Mouse (Mus musculus): ENCODE results near the gene Dcaf10. TPM values are rescaled to one million over a fixed set of nuclear protein-coding genes. Genes with fewer than 3 reads are reported as not detected.

Gene Dcaf10
- polyA plus RNA-seq, 1 experiment from 2014 or later = 15.6 TPM

- whole genome bisulfite sequencing = 86% methylated on average over 7 of the region's 7 CpGs
- no peaks in the 10 kb centered on the region for H3K9me3 ChIP-seq (replicated peaks; ENCODE audit: control insufficient read depth, low read length)
- no peak for ATAC-seq (replicated peaks; ENCODE audit: insufficient number of reproducible peaks, low FRiP score, low TSS enrichment, low read depth)
Observed at GRCm38 (mm10) chr4:45331139-45331538, 10.8 kb upstream of the Dcaf10 start.

GRCm38 (mm10) chr4:45332466-45332865 lies 9.4 kb upstream of the Dcaf10 start:
- Histone ChIP-seq H3K9ac (replicated peaks; ENCODE audit: low read length) (no peak overlapping the region), H3K4me1 (ENCODE audit: control insufficient read depth, insufficient read depth, low read length) (no peaks in the 10 kb centered on the region), H3K27me3 (ENCODE audit: control insufficient read depth, insufficient read depth, low read length) (no peaks in the 10 kb centered on the region), H3K4me3 (ENCODE audit: low read depth, low read length) (no peak overlapping the region), H3K27ac (replicated peaks; ENCODE audit: low read depth, low read length) (no peak overlapping the region), H3K9me3 (replicated peaks; ENCODE audit: control insufficient read depth, low read length) (no peaks in the 10 kb centered on the region), H3K4me2 (ENCODE audit: low read depth, low read length) (no peak overlapping the region), H3K36me3 (replicated peaks; ENCODE audit: control insufficient read depth, insufficient read depth, low read depth, low read length) (no peaks in the 10 kb centered on the region)
- ATAC-seq (replicated peaks; ENCODE audit: insufficient number of reproducible peaks, low FRiP score, low TSS enrichment, low read depth) = no peak
- 74% methylated on average over 3 of the region's 3 CpGs for WGBS
- no peak for DNase-seq (ENCODE audit: low spot score)

More at GRCm38 (mm10) chr4:45331139-45331538, 10.8 kb upstream of the Dcaf10 start:
- H3K4me1 ChIP-seq (ENCODE audit: control insufficient read depth, insufficient read depth, low read length) = no peaks in the 10 kb centered on the region
- no peak overlapping the region for H3K4me2 ChIP-seq (ENCODE audit: low read depth, low read length)
- H3K4me3 ChIP-seq (ENCODE audit: low read depth, low read length) = no peak overlapping the region
- H3K27me3 ChIP-seq (ENCODE audit: control insufficient read depth, insufficient read depth, low read length) = no peaks in the 10 kb centered on the region
- H3K9ac ChIP-seq (replicated peaks; ENCODE audit: low read length) = no peak overlapping the region
- H3K27ac ChIP-seq (replicated peaks; ENCODE audit: low read depth, low read length) = no peak overlapping the region
- DNase-seq (ENCODE audit: low spot score) = no peak
- H3K36me3 ChIP-seq (replicated peaks; ENCODE audit: control insufficient read depth, insufficient read depth, low read depth, low read length) = no peaks in the 10 kb centered on the region

GRCm38 (mm10) chr4:45341226-45341625 lies 675 bp upstream of the Dcaf10 start:
- no peak overlapping the region; the same call in 1 of the 2 replicates for H3K9ac ChIP-seq (replicated peaks; ENCODE audit: low read length)
- H3K4me1 ChIP-seq (ENCODE audit: control insufficient read depth, insufficient read depth, low read length) = no peaks in the 10 kb centered on the region
- H3K36me3 ChIP-seq (replicated peaks; ENCODE audit: control insufficient read depth, insufficient read depth, low read depth, low read length) = no peaks in the 10 kb centered on the region
- no peak overlapping the region for H3K27ac ChIP-seq (replicated peaks; ENCODE audit: low read depth, low read length)
- H3K4me2 ChIP-seq (ENCODE audit: low read depth, low read length) = no peak overlapping the region; the same call in 1 of the 2 replicates
- WGBS = 58% methylated on average over 9 of the region's 9 CpGs
- H3K4me3 ChIP-seq (ENCODE audit: low read depth, low read length) = no peak overlapping the region
- H3K27me3 ChIP-seq (ENCODE audit: control insufficient read depth, insufficient read depth, low read length) = no peaks in the 10 kb centered on the region
- DNase-seq (ENCODE audit: low spot score) = no peak
- no peak for ATAC-seq (replicated peaks; ENCODE audit: insufficient number of reproducible peaks, low FRiP score, low TSS enrichment, low read depth)
- H3K9me3 ChIP-seq (replicated peaks; ENCODE audit: control insufficient read depth, low read length) = no peaks in the 10 kb centered on the region

- Histone ChIP-seq H3K27me3 (ENCODE audit: control insufficient read depth, insufficient read depth, low read length) (no peaks in the 10 kb centered on the region), H3K4me1 (ENCODE audit: control insufficient read depth, insufficient read depth, low read length) (no peaks in the 10 kb centered on the region), H3K36me3 (replicated peaks; ENCODE audit: control insufficient read depth, insufficient read depth, low read depth, low read length) (no peaks in the 10 kb centered on the region), H3K9me3 (replicated peaks; ENCODE audit: control insufficient read depth, low read length) (no peaks in the 10 kb centered on the region), H3K4me3 (ENCODE audit: low read depth, low read length) (peak within 1 kb of the TSS; percentile 98), H3K4me2 (ENCODE audit: low read depth, low read length) (peak within 1 kb of the TSS; percentile 86), H3K27ac (replicated peaks; ENCODE audit: low read depth, low read length) (peak within 1 kb of the TSS; percentile 89), H3K9ac (replicated peaks; ENCODE audit: low read length) (peak within 1 kb of the TSS; percentile 93)
- DNase-seq (ENCODE audit: low spot score) = peak; percentile 41
- ATAC-seq (replicated peaks; ENCODE audit: insufficient number of reproducible peaks, low FRiP score, low TSS enrichment, low read depth) = peak; percentile 80
- WGBS = under 1% methylated on average over 73 of the region's 76 CpGs
Observed at GRCm38 (mm10) chr4:45342286-45343155, 620 bp downstream of the Dcaf10 start, which contains the start of gene Exosc3. Gene Exosc3, minus strand, starts transcription at chr4:45342732.

- no peak overlapping the region for H3K27ac ChIP-seq (replicated peaks; ENCODE audit: low read depth, low read length)
Observed at GRCm38 (mm10) chr4:45356653-45357052, 14.8 kb downstream of the Dcaf10 start.

GRCm38 (mm10) chr4:45371261-45371660 lies 29.4 kb downstream of the Dcaf10 start:
- no peaks in the 10 kb centered on the region for H3K4me1 ChIP-seq (ENCODE audit: control insufficient read depth, insufficient read depth, low read length)
- no peaks in the 10 kb centered on the region for H3K9me3 ChIP-seq (replicated peaks; ENCODE audit: control insufficient read depth, low read length)
- 76% methylated on average over 3 of the region's 3 CpGs for WGBS
- no peak overlapping the region for H3K4me2 ChIP-seq (ENCODE audit: low read depth, low read length)
- no peak overlapping the region for H3K9ac ChIP-seq (replicated peaks; ENCODE audit: low read length)
- ATAC-seq (replicated peaks; ENCODE audit: insufficient number of reproducible peaks, low FRiP score, low TSS enrichment, low read depth) (no peak), DNase-seq (ENCODE audit: low spot score) (no peak)
- H3K4me3 ChIP-seq (ENCODE audit: low read depth, low read length) = no peak overlapping the region
- H3K27me3 ChIP-seq (ENCODE audit: control insufficient read depth, insufficient read depth, low read length) = no peaks in the 10 kb centered on the region
- H3K36me3 ChIP-seq (replicated peaks; ENCODE audit: control insufficient read depth, insufficient read depth, low read depth, low read length) = peaks cover 8% of the 10 kb centered on the region
- no peak overlapping the region for H3K27ac ChIP-seq (replicated peaks; ENCODE audit: low read depth, low read length)

More at GRCm38 (mm10) chr4:45356653-45357052, 14.8 kb downstream of the Dcaf10 start:
- Histone ChIP-seq H3K9ac (replicated peaks; ENCODE audit: low read length) (no peak overlapping the region), H3K36me3 (replicated peaks; ENCODE audit: control insufficient read depth, insufficient read depth, low read depth, low read length) (no peaks in the 10 kb centered on the region), H3K4me3 (ENCODE audit: low read depth, low read length) (no peak overlapping the region), H3K4me2 (ENCODE audit: low read depth, low read length) (no peak overlapping the region), H3K4me1 (ENCODE audit: control insufficient read depth, insufficient read depth, low read length) (no peaks in the 10 kb centered on the region), H3K9me3 (replicated peaks; ENCODE audit: control insufficient read depth, low read length) (no peaks in the 10 kb centered on the region), H3K27me3 (ENCODE audit: control insufficient read depth, insufficient read depth, low read length) (no peaks in the 10 kb centered on the region)
- DNase-seq (ENCODE audit: low spot score) = no peak
- 92% methylated on average over 3 of the region's 3 CpGs for WGBS
- ATAC-seq (replicated peaks; ENCODE audit: insufficient number of reproducible peaks, low FRiP score, low TSS enrichment, low read depth) = no peak

GRCm38 (mm10) chr4:45374879-45375278 lies 33.0 kb downstream of the Dcaf10 start:
- Histone ChIP-seq H3K9ac (replicated peaks; ENCODE audit: low read length) (no peak overlapping the region), H3K27ac (replicated peaks; ENCODE audit: low read depth, low read length) (no peak overlapping the region), H3K4me1 (ENCODE audit: control insufficient read depth, insufficient read depth, low read length) (no peaks in the 10 kb centered on the region), H3K4me3 (ENCODE audit: low read depth, low read length) (no peak overlapping the region), H3K36me3 (replicated peaks; ENCODE audit: control insufficient read depth, insufficient read depth, low read depth, low read length) (peaks cover 8% of the 10 kb centered on the region), H3K27me3 (ENCODE audit: control insufficient read depth, insufficient read depth, low read length) (no peaks in the 10 kb centered on the region), H3K9me3 (replicated peaks; ENCODE audit: control insufficient read depth, low read length) (no peaks in the 10 kb centered on the region), H3K4me2 (ENCODE audit: low read depth, low read length) (no peak overlapping the region)
- DNase-seq (ENCODE audit: low spot score) (no peak), ATAC-seq (replicated peaks; ENCODE audit: insufficient number of reproducible peaks, low FRiP score, low TSS enrichment, low read depth) (no peak)
- WGBS = 85% methylated on average over 5 of the region's 5 CpGs

GRCm38 (mm10) chr4:45376573-45376972 lies 34.7 kb downstream of the Dcaf10 start:
- peaks cover 8% of the 10 kb centered on the region for H3K36me3 ChIP-seq (replicated peaks; ENCODE audit: control insufficient read depth, insufficient read depth, low read depth, low read length)
- no peaks in the 10 kb centered on the region for H3K9me3 ChIP-seq (replicated peaks; ENCODE audit: control insufficient read depth, low read length)
- no peak overlapping the region for H3K4me2 ChIP-seq (ENCODE audit: low read depth, low read length)
- ATAC-seq (replicated peaks; ENCODE audit: insufficient number of reproducible peaks, low FRiP score, low TSS enrichment, low read depth) (no peak), DNase-seq (ENCODE audit: low spot score) (no peak)
- WGBS = 89% methylated on average over 4 of the region's 4 CpGs
- no peaks in the 10 kb centered on the region for H3K4me1 ChIP-seq (ENCODE audit: control insufficient read depth, insufficient read depth, low read length)
- no peak overlapping the region for H3K4me3 ChIP-seq (ENCODE audit: low read depth, low read length)
- H3K27ac ChIP-seq (replicated peaks; ENCODE audit: low read depth, low read length) = no peak overlapping the region
- no peak overlapping the region for H3K9ac ChIP-seq (replicated peaks; ENCODE audit: low read length)
- H3K27me3 ChIP-seq (ENCODE audit: control insufficient read depth, insufficient read depth, low read length) = no peaks in the 10 kb centered on the region
